Mouse (Mus musculus): ENCODE data around the gene Ankib1. TPM values are rescaled to one million over a fixed set of nuclear protein-coding genes. Genes with fewer than 3 reads are reported as not detected.
"Not testable (repeated sequence)": the region's sequence is repeated elsewhere in the genome, so short reads cannot be mapped to it uniquely, and the experiment has no call there.

Gene Ankib1
- polyA plus RNA-seq, 1 experiment = 10.5 TPM

GRCm38 (mm10) chr5:3669938-3670554, 132.7 kb downstream of the Ankib1 start:
- peak overlapping the region; percentile 51; the same call in 1 of the 2 replicates for H3K27ac ChIP-seq (ENCODE audit: control insufficient read depth, insufficient read depth, low read length)

GRCm38 (mm10) chr5:3666585-3666984, 136.1 kb downstream of the Ankib1 start:
- Histone ChIP-seq H3K36me3 (ENCODE audit: control insufficient read depth, insufficient read depth, low read length) (no peaks in the 10 kb centered on the region), H3K4me1 (replicated peaks; ENCODE audit: control insufficient read depth, insufficient read depth, low read length) (peaks cover 14% of the 10 kb centered on the region), H3K27ac (ENCODE audit: control insufficient read depth, insufficient read depth, low read length) (no peak overlapping the region), H3K27me3 (ENCODE audit: control insufficient read depth, insufficient read depth, low read length) (no peaks in the 10 kb centered on the region), H3K4me3 (ENCODE audit: control insufficient read depth, insufficient read depth, low read length) (no peak overlapping the region)
- peak; percentile 14 for DNase-seq
- no peak for TF ChIP-seq POLR2A (IDR thresholded peaks at IDR 0.05; ENCODE audit: control insufficient read depth, extremely low read depth, insufficient read depth, low read length, poor library complexity)
- 61% methylated on average over 12 of the region's 12 CpGs for WGBS

More at GRCm38 (mm10) chr5:3669938-3670554, 132.7 kb downstream of the Ankib1 start:
- Histone ChIP-seq H3K4me3 (ENCODE audit: control insufficient read depth, insufficient read depth, low read length) (no peak overlapping the region), H3K36me3 (ENCODE audit: control insufficient read depth, insufficient read depth, low read length) (no peaks in the 10 kb centered on the region), H3K4me1 (replicated peaks; ENCODE audit: control insufficient read depth, insufficient read depth, low read length) (peaks cover 14% of the 10 kb centered on the region), H3K27me3 (ENCODE audit: control insufficient read depth, insufficient read depth, low read length) (no peaks in the 10 kb centered on the region)
- TF ChIP-seq POLR2A (IDR thresholded peaks at IDR 0.05; ENCODE audit: control insufficient read depth, extremely low read depth, insufficient read depth, low read length, poor library complexity) (no peak), CTCF (IDR thresholded peaks at IDR 0.05; ENCODE audit: borderline replicate concordance, control insufficient read depth, extremely low read depth, insufficient read depth, low read length, poor library complexity) (no peak)
- 11% methylated on average over 6 of the region's 6 CpGs for WGBS
- DNase-seq = peak; percentile 5

- Histone ChIP-seq H3K27me3 (ENCODE audit: control insufficient read depth, insufficient read depth, low read length) (no peaks in the 10 kb centered on the region), H3K4me1 (replicated peaks; ENCODE audit: control insufficient read depth, insufficient read depth, low read length) (peaks cover 11% of the 10 kb centered on the region), H3K4me3 (ENCODE audit: control insufficient read depth, insufficient read depth, low read length) (no peak overlapping the region), H3K36me3 (ENCODE audit: control insufficient read depth, insufficient read depth, low read length) (no peaks in the 10 kb centered on the region), H3K27ac (ENCODE audit: control insufficient read depth, insufficient read depth, low read length) (no peak overlapping the region)
- TF ChIP-seq POLR2A (IDR thresholded peaks at IDR 0.05; ENCODE audit: control insufficient read depth, extremely low read depth, insufficient read depth, low read length, poor library complexity) (no peak), CTCF (IDR thresholded peaks at IDR 0.05; ENCODE audit: borderline replicate concordance, control insufficient read depth, extremely low read depth, insufficient read depth, low read length, poor library complexity) (no peak)
- DNase-seq = no peak
- 95% methylated on average over 2 of the region's 2 CpGs for WGBS
These were observed 137.5 kb downstream of the Ankib1 start for GRCm38 (mm10) chr5:3665225-3665624.

GRCm38 (mm10) chr5:3657085-3657484, 145.6 kb downstream of the Ankib1 start, which contains the start of gene Gatad1:
Gene Gatad1 (minus strand): TSS chr5:3657185.
- TF ChIP-seq CTCF (IDR thresholded peaks at IDR 0.05; ENCODE audit: borderline replicate concordance, control insufficient read depth, extremely low read depth, insufficient read depth, low read length, poor library complexity) (no peak), POLR2A (IDR thresholded peaks at IDR 0.05; ENCODE audit: control insufficient read depth, extremely low read depth, insufficient read depth, low read length, poor library complexity) (no peak)
- no peaks in the 10 kb centered on the region for H3K4me1 ChIP-seq (replicated peaks; ENCODE audit: control insufficient read depth, insufficient read depth, low read length)
- no peak within 1 kb of the TSS for H3K27ac ChIP-seq (ENCODE audit: control insufficient read depth, insufficient read depth, low read length)
- H3K4me3 ChIP-seq (ENCODE audit: control insufficient read depth, insufficient read depth, low read length) = no peak within 1 kb of the TSS
- no peaks in the 10 kb centered on the region for H3K27me3 ChIP-seq (ENCODE audit: control insufficient read depth, insufficient read depth, low read length)
- WGBS = 95% methylated on average over 5 of the region's 5 CpGs
- no peak for DNase-seq
- no peaks in the 10 kb centered on the region for H3K36me3 ChIP-seq (ENCODE audit: control insufficient read depth, insufficient read depth, low read length)

GRCm38 (mm10) chr5:3653801-3654200, 148.9 kb downstream of the Ankib1 start:
- H3K27ac ChIP-seq (ENCODE audit: control insufficient read depth, insufficient read depth, low read length) = no peak overlapping the region
- no peaks in the 10 kb centered on the region for H3K27me3 ChIP-seq (ENCODE audit: control insufficient read depth, insufficient read depth, low read length)
- no peaks in the 10 kb centered on the region for H3K4me1 ChIP-seq (replicated peaks; ENCODE audit: control insufficient read depth, insufficient read depth, low read length)
- TF ChIP-seq CTCF (IDR thresholded peaks at IDR 0.05; ENCODE audit: borderline replicate concordance, control insufficient read depth, extremely low read depth, insufficient read depth, low read length, poor library complexity) (no peak), POLR2A (IDR thresholded peaks at IDR 0.05; ENCODE audit: control insufficient read depth, extremely low read depth, insufficient read depth, low read length, poor library complexity) (no peak)
- H3K4me3 ChIP-seq (ENCODE audit: control insufficient read depth, insufficient read depth, low read length) = no peak overlapping the region
- H3K36me3 ChIP-seq (ENCODE audit: control insufficient read depth, insufficient read depth, low read length) = no peaks in the 10 kb centered on the region
- 76% methylated on average over 4 of the region's 4 CpGs for WGBS
- DNase-seq = no peak

GRCm38 (mm10) chr5:3652903-3653575, 149.7 kb downstream of the Ankib1 start:
- not testable (repeated sequence) for H3K4me1 ChIP-seq (replicated peaks; ENCODE audit: control insufficient read depth, insufficient read depth, low read length); H3K4me3 ChIP-seq (ENCODE audit: control insufficient read depth, insufficient read depth, low read length); DNase-seq; H3K27me3 ChIP-seq (ENCODE audit: control insufficient read depth, insufficient read depth, low read length); H3K27ac ChIP-seq (ENCODE audit: control insufficient read depth, insufficient read depth, low read length); H3K36me3 ChIP-seq (ENCODE audit: control insufficient read depth, insufficient read depth, low read length)
- 89% methylated on average over 17 of the region's 25 CpGs for WGBS

- Histone ChIP-seq H3K4me3 (ENCODE audit: control insufficient read depth, insufficient read depth, low read length) (no peak overlapping the region), H3K27ac (ENCODE audit: control insufficient read depth, insufficient read depth, low read length) (no peak overlapping the region), H3K36me3 (ENCODE audit: control insufficient read depth, insufficient read depth, low read length) (no peaks in the 10 kb centered on the region), H3K27me3 (ENCODE audit: control insufficient read depth, insufficient read depth, low read length) (no peaks in the 10 kb centered on the region), H3K4me1 (replicated peaks; ENCODE audit: control insufficient read depth, insufficient read depth, low read length) (peaks cover under 1% of the 10 kb centered on the region)
- no peak for DNase-seq
- 74% methylated on average over 5 of the region's 5 CpGs for whole genome bisulfite sequencing
- no peak for TF ChIP-seq CTCF (IDR thresholded peaks at IDR 0.05; ENCODE audit: borderline replicate concordance, control insufficient read depth, extremely low read depth, insufficient read depth, low read length, poor library complexity)
- no peak for TF ChIP-seq POLR2A (IDR thresholded peaks at IDR 0.05; ENCODE audit: control insufficient read depth, extremely low read depth, insufficient read depth, low read length, poor library complexity)
These were observed 151.1 kb downstream of the Ankib1 start for GRCm38 (mm10) chr5:3651621-3652020.
